Mouse (Mus musculus) lung, postnatal 0 days (tissue): Measurements from ENCODE around the gene Gm45837.

ENCODE experiments used
- CTCF ChIP-seq: IDR thresholded peaks from 2 replicates; pipeline ENCODE4 v1.5.1; 2016; ENCODE audit warnings: antibody characterized with exemption, mild to moderate bottlenecking
- EP300 ChIP-seq: IDR thresholded peaks from 2 replicates; pipeline ENCODE4 v1.6.1; 2016; ENCODE audit warnings: antibody characterized with exemption, mild to moderate bottlenecking, control low read depth

- no peak for TF ChIP-seq CTCF
- TF ChIP-seq EP300 = no peak
Observed at GRCm38 (mm10) chr7:101459305-101459813, 48.7 kb downstream of the Gm45837 start.
